Mouse (Mus musculus) G1E (cell line): ENCODE results near the gene Cbx3.

ENCODE experiments used
- CTCF ChIP-seq: IDR thresholded peaks from 2 replicates; pipeline ENCODE4 v1.5.1; 2012; ENCODE audit warnings: low read depth, low read length, inconsistent platforms, mixed read lengths
- GATA1 ChIP-seq: IDR thresholded peaks from 2 replicates; pipeline ENCODE4 v1.6.1; 2012; ENCODE audit warnings: borderline replicate concordance, low read length, inconsistent platforms, mixed read lengths
- POLR2AphosphoS5 ChIP-seq: IDR thresholded peaks from 2 replicates; pipeline ENCODE4 v1.6.1; 2012; ENCODE audit warnings: low read depth, low read length, inconsistent platforms; ENCODE audit not compliant: insufficient replicate concordance

- TF ChIP-seq CTCF (no peak), POLR2AphosphoS5 (no peak), GATA1 (no peak)
Measured at GRCm38 (mm10) chr6:51468891-51469561, 1.1 kb upstream of the Cbx3 start.
